Comparison of ENCODE assay signal across 8 mouse cellular contexts in the genomic region with DNA sequence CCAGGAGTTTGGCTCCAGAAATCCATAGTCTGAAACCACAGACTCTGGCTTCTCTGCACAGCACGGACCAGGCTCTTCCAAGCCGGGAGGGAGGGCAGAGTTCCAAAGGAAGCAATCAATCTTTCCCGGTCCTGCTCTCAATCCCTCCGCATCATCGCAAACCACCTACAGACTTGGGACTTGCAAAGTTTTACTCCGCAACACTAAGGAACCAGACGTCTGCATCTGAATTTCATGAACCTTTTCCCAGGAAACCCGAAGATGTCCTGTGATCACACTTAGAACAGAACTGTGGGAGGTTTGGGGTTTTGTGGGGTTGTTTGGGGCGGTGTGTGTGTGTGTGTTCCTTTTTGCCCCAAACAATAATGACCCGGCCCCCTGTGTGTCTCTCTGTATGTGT. TPM values are rescaled to one million over a fixed set of nuclear protein-coding genes. Genes with fewer than 3 reads are reported as not detected.
A peak's percentile ranks its signal among the peaks of the same experiment; 100 is the strongest.
DNase-seq lines count a peak whose midpoint lies in the region; ATAC-seq lines count a peak whose summit lies in the region.

No protein-coding gene starts in this region.

- peak overlapping the region; percentile 85 for H3K4me2 ChIP-seq in embryonic facial prominence, embryonic 11.5 days (ENCODE audit: low read depth, low read length)
- peak overlapping the region; percentile 92 for H3K4me2 ChIP-seq in hindbrain, embryonic 12.5 days (replicated peaks)
- peak overlapping the region; percentile 95 for H3K4me2 ChIP-seq in liver, embryonic 11.5 days
- peak overlapping the region; percentile 78 for H3K4me2 ChIP-seq in neural tube, embryonic 11.5 days (ENCODE audit: low read depth)

- 0 out of 2 replicates have a peak overlapping the region, but pooled peaks have one; percentile 35 for H3K27ac ChIP-seq in embryonic facial prominence, embryonic 11.5 days (replicated peaks; ENCODE audit: low read depth, low read length)
- H3K27ac ChIP-seq in hindbrain, embryonic 12.5 days, result peak overlapping the region; percentile 78; the same call in 1 of the 2 replicates
- peak overlapping the region; percentile 35; the same call in 1 of the 2 replicates for H3K27ac ChIP-seq in liver, embryonic 11.5 days (ENCODE audit: low read depth, low read length)
- H3K27ac ChIP-seq in neural tube, embryonic 11.5 days (ENCODE audit: low read depth, low read length), result no peak overlapping the region

- peak overlapping the region; percentile 92 for H3K4me3 ChIP-seq in embryonic facial prominence, embryonic 11.5 days (ENCODE audit: low read depth, low read length)
- H3K4me3 ChIP-seq in hindbrain, embryonic 12.5 days, result peak overlapping the region; percentile 85
- H3K4me3 ChIP-seq in liver, embryonic 11.5 days (ENCODE audit: low read depth, low read length), result peak overlapping the region; percentile 83
- peak overlapping the region; percentile 95 for H3K4me3 ChIP-seq in neural tube, embryonic 11.5 days (ENCODE audit: low read depth, low read length)

- no peak for DNase-seq in cerebellum, adult 9-10 months
- DNase-seq in ZHBTc4 (ENCODE audit: low read depth, low spot score), result peak; percentile 29
- no peak for DNase-seq in embryonic facial prominence, embryonic 11.5 days (ENCODE audit: low spot score)
- DNase-seq in liver, embryonic 11.5 days (ENCODE audit: low spot score), result no peak
- peak; percentile 39 for DNase-seq in neural tube, embryonic 11.5 days (ENCODE audit: low spot score)
- DNase-seq in urinary bladder, adult 18-20 months (ENCODE audit: low spot score in 2 of 2), result no peak

- H3K4me1 ChIP-seq in embryonic facial prominence, embryonic 11.5 days (ENCODE audit: control insufficient read depth, insufficient read depth, low read length), result no peaks in the 10 kb centered on the region
- peaks cover 23% of the 10 kb centered on the region for H3K4me1 ChIP-seq in hindbrain, embryonic 12.5 days
- peaks cover 26% of the 10 kb centered on the region for H3K4me1 ChIP-seq in liver, embryonic 11.5 days (replicated peaks; ENCODE audit: control insufficient read depth, insufficient read depth, low read length)
- peaks cover 9% of the 10 kb centered on the region for H3K4me1 ChIP-seq in neural tube, embryonic 11.5 days (ENCODE audit: control insufficient read depth, insufficient read depth, low read length)

- H3K9ac ChIP-seq in embryonic facial prominence, embryonic 11.5 days (replicated peaks; ENCODE audit: low read length), result peak overlapping the region; percentile 88
- H3K9ac ChIP-seq in hindbrain, embryonic 12.5 days, result peak overlapping the region; percentile 95
- peak overlapping the region; percentile 77 for H3K9ac ChIP-seq in liver, embryonic 11.5 days (ENCODE audit: low read depth, low read length)
- H3K9ac ChIP-seq in neural tube, embryonic 11.5 days (ENCODE audit: low read length), result peak overlapping the region; percentile 87

- 5% methylated on average over 10 of the region's 10 CpGs for WGBS in embryonic facial prominence, embryonic 11.5 days
- WGBS in hindbrain, embryonic 12.5 days, result 1% methylated on average over 10 of the region's 10 CpGs
- WGBS in liver, embryonic 11.5 days, result 4% methylated on average over 10 of the region's 10 CpGs
- 1% methylated on average over 10 of the region's 10 CpGs for WGBS in neural tube, embryonic 11.5 days

- ATAC-seq in cerebellum, adult (ENCODE audit: insufficient number of reproducible peaks, low FRiP score, low TSS enrichment), result peak; percentile 15; the same call in 1 of the 2 replicates
- ATAC-seq in embryonic facial prominence, embryonic 11.5 days (replicated peaks; ENCODE audit: insufficient number of reproducible peaks, low FRiP score, low TSS enrichment, low read depth), result no peak; the same call in 1 of the 2 replicates
- ATAC-seq in hindbrain, embryonic 12.5 days (ENCODE audit: low FRiP score), result no peak; the same call in 1 of the 2 replicates
- peak; percentile 2 for ATAC-seq in liver, embryonic 11.5 days (replicated peaks; ENCODE audit: low FRiP score)
- no peak; the same call in 1 of the 2 replicates for ATAC-seq in neural tube, embryonic 11.5 days (ENCODE audit: insufficient read depth, low FRiP score, low TSS enrichment)

- H3K9me3 ChIP-seq in embryonic facial prominence, embryonic 11.5 days (replicated peaks; ENCODE audit: control insufficient read depth, low read length), result no peaks in the 10 kb centered on the region
- no peaks in the 10 kb centered on the region for H3K9me3 ChIP-seq in hindbrain, embryonic 12.5 days (replicated peaks)
- no peaks in the 10 kb centered on the region for H3K9me3 ChIP-seq in liver, embryonic 11.5 days (ENCODE audit: control insufficient read depth, low read length)
- H3K9me3 ChIP-seq in neural tube, embryonic 11.5 days (ENCODE audit: control insufficient read depth, low read length), result no peaks in the 10 kb centered on the region

- no peaks in the 10 kb centered on the region for H3K27me3 ChIP-seq in embryonic facial prominence, embryonic 11.5 days (ENCODE audit: control insufficient read depth, insufficient read depth, low read length)
- H3K27me3 ChIP-seq in hindbrain, embryonic 12.5 days, result no peaks in the 10 kb centered on the region
- H3K27me3 ChIP-seq in liver, embryonic 11.5 days (replicated peaks; ENCODE audit: control insufficient read depth, insufficient read depth, low read length), result no peaks in the 10 kb centered on the region
- no peaks in the 10 kb centered on the region for H3K27me3 ChIP-seq in neural tube, embryonic 11.5 days (ENCODE audit: control insufficient read depth, insufficient read depth, low read length)

- H3K36me3 ChIP-seq in embryonic facial prominence, embryonic 11.5 days (replicated peaks; ENCODE audit: control insufficient read depth, insufficient read depth, low read depth, low read length), result no peaks in the 10 kb centered on the region
- no peaks in the 10 kb centered on the region for H3K36me3 ChIP-seq in hindbrain, embryonic 12.5 days
- no peaks in the 10 kb centered on the region for H3K36me3 ChIP-seq in liver, embryonic 11.5 days (ENCODE audit: control insufficient read depth, insufficient read depth, low read length)
- no peaks in the 10 kb centered on the region for H3K36me3 ChIP-seq in neural tube, embryonic 11.5 days (ENCODE audit: control insufficient read depth, insufficient read depth, low read length)

RNA-seq across cellular contexts. Expression of gene Nrbf2, which starts 0.8 kb away (rescaled TPM):
- 47.3 and 48.1 TPM in 2 replicates for polyA plus RNA-seq in embryonic facial prominence, embryonic 11.5 days (2014; fragmentation: Nextera tagmentation; extraction: Ambion mirVana)
- polyA plus RNA-seq in hindbrain, embryonic 12.5 days (2016; fragmentation: Nextera tagmentation; extraction: Ambion mirVana), result 45.0 and 46.8 TPM in 2 replicates
- 39.2 and 44.0 TPM in 2 replicates for polyA plus RNA-seq in liver, embryonic 11.5 days (2014; fragmentation: Nextera tagmentation; extraction: Ambion mirVana)
- 42.1 and 44.4 TPM in 2 replicates for polyA plus RNA-seq in neural tube, embryonic 11.5 days (2014; fragmentation: Nextera tagmentation; extraction: Ambion mirVana)

Comparison
In these comparisons a context has a peak if more than half of its experiments do, and no peak if none do; other contexts are left out.
1. ATAC-seq: peak in cerebellum, adult (single experiment) and liver, embryonic 11.5 days (single experiment); none in embryonic facial prominence, embryonic 11.5 days (single experiment), hindbrain, embryonic 12.5 days (single experiment) and neural tube, embryonic 11.5 days (single experiment).
2. DNase-seq: peak in ZHBTc4 (single experiment) and neural tube, embryonic 11.5 days (single experiment); none in cerebellum, adult 9-10 months (single experiment), embryonic facial prominence, embryonic 11.5 days (single experiment), liver, embryonic 11.5 days (single experiment) and urinary bladder, adult 18-20 months (0 of 2).
3. Peak in every context shown above with its lines, with median percentiles within 50 percentile points of each other: H3K4me2 ChIP-seq, H3K4me3 ChIP-seq and H3K9ac ChIP-seq.